Mouse (Mus musculus) intestine, embryonic 16.5 days (tissue): Measurements from ENCODE around the gene Rab19. TPM values are rescaled to one million over a fixed set of nuclear protein-coding genes. Genes with fewer than 3 reads are reported as not detected.
"Not testable (repeated sequence)": the region's sequence is repeated elsewhere in the genome, so short reads cannot be mapped to it uniquely, and the experiment has no call there.

ENCODE experiments used
- ATAC-seq: fragments of 200-750 bp; cut with Nextera tagmentation; 2 replicates; pipeline ENCODE4 v1.8.0; 2017; ENCODE audit warnings: moderate TSS enrichment, moderate library complexity
- H3K27ac ChIP-seq: fragments of 300-500 bp; sonication (generic); 2 replicates; pipeline ENCODE4 v1.5.1; 2014; ENCODE audit warnings: mild to moderate bottlenecking, low read length
- H3K27me3 ChIP-seq: fragments of 300-500 bp; sonication (generic); replicated peaks from 2 replicates; pipeline ENCODE4 v1.6.1; 2014; ENCODE audit warnings: low read length, control low read depth, mixed read lengths; ENCODE audit not compliant: control insufficient read depth, insufficient read depth
- H3K36me3 ChIP-seq: fragments of 300-500 bp; sonication (generic); 2 replicates; pipeline ENCODE4 v1.6.1; 2014; ENCODE audit warnings: low read length, control low read depth; ENCODE audit not compliant: control insufficient read depth, insufficient read depth
- H3K4me1 ChIP-seq: fragments of 300-500 bp; sonication (generic); 2 replicates; pipeline ENCODE4 v1.6.1; 2014; ENCODE audit warnings: low read length, control low read depth, mixed read lengths; ENCODE audit not compliant: control insufficient read depth, insufficient read depth
- H3K4me2 ChIP-seq: fragments of 300-500 bp; sonication (generic); 2 replicates; pipeline ENCODE4 v1.6.1; 2014; ENCODE audit warnings: low read depth, low read length, control low read depth
- H3K4me3 ChIP-seq: fragments of 300-500 bp; sonication (generic); 2 replicates; pipeline ENCODE4 v1.5.1; 2014; ENCODE audit warnings: mild to moderate bottlenecking, low read length
- H3K9ac ChIP-seq: fragments of 300-500 bp; sonication (generic); 2 replicates; pipeline ENCODE4 v1.6.1; 2014; ENCODE audit warnings: low read depth, low read length
- H3K9me3 ChIP-seq: fragments of 300-500 bp; sonication (generic); 2 replicates; pipeline ENCODE4 v1.6.1; 2016; ENCODE audit warnings: low read length, control low read depth; ENCODE audit not compliant: control insufficient read depth
- WGBS: fragments of 180-500 bp; shearing (Covaris S2); extraction: QIAGEN DNeasy Blood & Tissue Kit; methylation state at CpG from one replicate; pipeline ENCODE4 v1.1.7; 2014; 5-methylcytosine and 5-hydroxymethylcytosine counted together
- polyA plus RNA-seq: library from polyadenylated mRNA; unstranded; fragments of >200 nt; fragmentation: Nextera tagmentation; extraction: Ambion mirVana; gene quantifications from 2 replicates; pipeline ENCODE4 v1.2.1, GENCODE M21; 2015

Rab19 gene
- polyA plus RNA-seq, 1 experiment from 2014 or later = 7.7 TPM

DNA sequence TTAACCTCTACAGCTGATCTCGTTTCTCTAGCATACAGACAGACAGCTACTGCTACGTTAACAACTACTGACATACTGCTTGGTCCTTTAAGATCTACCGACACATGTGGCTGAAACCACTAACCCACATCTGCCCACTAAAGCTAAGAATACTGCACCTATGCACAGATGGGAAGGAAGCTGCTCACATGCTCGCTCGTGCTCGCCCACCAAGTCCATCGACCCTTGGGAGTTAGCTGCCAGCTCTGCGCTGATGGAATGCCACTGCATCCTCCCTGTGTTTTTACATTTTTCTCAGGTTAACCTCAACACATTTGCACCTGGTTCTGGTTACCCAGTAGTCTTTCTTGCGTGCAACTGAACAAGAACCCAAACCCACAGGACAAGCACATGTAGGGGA is 17.4 kb downstream of the Rab19 start:
- no peak for ATAC-seq
- WGBS = 93% methylated on average over 9 of the region's 9 CpGs

DNA sequence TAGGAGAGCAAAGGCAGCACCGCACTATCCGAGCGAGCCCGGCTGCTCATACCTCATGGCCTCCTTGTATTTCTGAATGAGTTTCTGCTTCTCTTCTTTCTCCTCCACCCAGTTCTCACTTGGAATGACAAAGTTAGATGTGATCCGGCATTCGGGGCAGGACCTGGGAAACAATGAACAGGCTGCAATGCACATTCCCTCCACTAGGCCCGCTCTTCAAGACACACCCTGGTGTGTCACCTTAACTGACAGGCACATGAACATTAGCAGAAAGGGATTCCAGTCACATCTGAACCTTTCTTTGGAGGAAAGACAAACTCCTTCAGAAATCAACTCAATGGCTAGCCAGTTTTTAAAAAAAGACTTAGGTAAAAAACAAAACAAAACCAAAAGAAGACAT is 19.4 kb downstream of the Rab19 start:
- H3K9me3 ChIP-seq = no peaks in the 10 kb centered on the region
- H3K9ac ChIP-seq = no peak overlapping the region
- no peak overlapping the region for H3K4me3 ChIP-seq
- no peak overlapping the region for H3K4me2 ChIP-seq
- 72% methylated on average over 7 of the region's 7 CpGs for WGBS
- no peak overlapping the region for H3K27ac ChIP-seq
- peaks cover 2% of the 10 kb centered on the region; the same call in 1 of the 2 replicates for H3K36me3 ChIP-seq
- no peak for ATAC-seq
- no peaks in the 10 kb centered on the region for H3K27me3 ChIP-seq
- no peaks in the 10 kb centered on the region for H3K4me1 ChIP-seq

More for the DNA sequence above, 17.4 kb downstream of the Rab19 start:
- no peak overlapping the region for H3K4me2 ChIP-seq
- H3K27ac ChIP-seq = no peak overlapping the region
- H3K4me3 ChIP-seq = no peak overlapping the region
- H3K4me1 ChIP-seq = no peaks in the 10 kb centered on the region
- 0 out of 2 replicates have a peak, but pooled peaks cover 2% of the 10 kb centered on the region for H3K36me3 ChIP-seq
- no peaks in the 10 kb centered on the region for H3K27me3 ChIP-seq
- no peak overlapping the region for H3K9ac ChIP-seq
- no peaks in the 10 kb centered on the region for H3K9me3 ChIP-seq

DNA sequence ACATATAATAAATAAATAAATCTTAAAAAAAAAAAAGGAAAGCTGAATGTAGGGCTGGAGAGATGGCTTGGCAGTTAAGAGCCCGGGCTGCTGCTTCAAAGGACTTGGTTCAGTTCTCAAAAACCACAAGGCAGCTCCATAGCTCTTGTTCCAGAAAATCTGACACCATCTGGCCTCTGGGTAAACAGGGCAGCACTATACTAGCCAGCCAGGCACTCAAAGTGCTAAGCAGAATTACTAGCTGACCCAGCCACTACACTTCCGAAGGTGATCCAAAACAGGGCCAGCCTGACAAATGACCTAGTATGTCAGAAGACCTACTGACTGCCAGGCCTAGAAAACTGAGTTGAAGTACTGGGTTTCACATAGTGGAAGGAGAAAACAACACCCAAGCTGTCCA is 22.2 kb downstream of the Rab19 start:
- ATAC-seq = no peak

DNA sequence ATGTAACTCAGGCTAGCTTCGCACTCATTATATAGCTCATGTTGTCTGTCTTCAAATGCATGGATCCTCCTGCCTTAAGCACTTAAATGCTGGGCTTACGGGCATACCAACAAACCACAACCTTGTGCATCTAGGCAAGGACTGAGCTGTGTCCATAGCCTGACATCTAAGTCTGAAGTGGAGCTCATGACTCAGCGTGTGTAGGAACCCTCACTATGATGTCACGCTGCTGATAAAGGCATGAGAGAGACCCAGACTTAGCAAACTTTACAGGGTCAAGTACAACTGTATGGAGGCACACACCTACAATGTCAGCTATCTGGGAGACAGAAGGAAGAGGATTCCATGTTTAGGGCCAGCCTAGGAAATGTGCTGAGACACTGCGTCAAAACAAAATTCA is 25.5 kb downstream of the Rab19 start:
- no peaks in the 10 kb centered on the region; the same call in 1 of the 2 replicates for H3K36me3 ChIP-seq
- WGBS = 89% methylated on average over 5 of the region's 5 CpGs
- H3K4me2 ChIP-seq = no peak overlapping the region
- no peaks in the 10 kb centered on the region for H3K9me3 ChIP-seq
- no peaks in the 10 kb centered on the region for H3K4me1 ChIP-seq
- H3K27ac ChIP-seq = no peak overlapping the region
- ATAC-seq = no peak
- H3K9ac ChIP-seq = no peak overlapping the region
- no peaks in the 10 kb centered on the region for H3K27me3 ChIP-seq
- H3K4me3 ChIP-seq = no peak overlapping the region

More for the DNA sequence above, 22.2 kb downstream of the Rab19 start:
- H3K4me2 ChIP-seq = no peak overlapping the region
- H3K27me3 ChIP-seq = no peaks in the 10 kb centered on the region
- WGBS = 65% methylated on average over 2 of the region's 2 CpGs
- no peak overlapping the region for H3K9ac ChIP-seq
- no peaks in the 10 kb centered on the region for H3K9me3 ChIP-seq
- no peak overlapping the region for H3K27ac ChIP-seq
- no peak overlapping the region for H3K4me3 ChIP-seq
- no peaks in the 10 kb centered on the region for H3K4me1 ChIP-seq
- peaks cover 2% of the 10 kb centered on the region; the same call in 1 of the 2 replicates for H3K36me3 ChIP-seq

DNA sequence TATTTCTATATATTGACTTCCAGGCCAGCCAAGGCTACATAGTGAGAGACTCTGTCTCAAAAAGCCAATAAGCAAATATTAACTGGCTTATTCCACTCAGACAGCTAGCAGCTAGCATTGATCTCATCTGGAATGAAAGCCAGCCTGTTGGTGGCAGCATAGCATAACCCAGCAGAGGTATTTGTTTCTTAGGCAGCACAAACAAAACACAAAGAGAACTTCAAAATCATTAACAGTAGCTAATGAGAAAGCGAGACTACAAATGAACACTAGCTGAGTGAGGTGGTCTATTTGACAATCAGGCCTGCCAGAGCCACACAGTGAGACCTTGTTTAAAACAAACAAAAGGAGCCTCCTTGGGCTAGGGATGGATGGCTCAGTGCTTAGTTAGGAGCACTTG is 33.1 kb downstream of the Rab19 start:
- no peaks in the 10 kb centered on the region for H3K9me3 ChIP-seq
- no peak overlapping the region for H3K27ac ChIP-seq
- no peaks in the 10 kb centered on the region; the same call in 1 of the 2 replicates for H3K27me3 ChIP-seq
- no peaks in the 10 kb centered on the region for H3K4me1 ChIP-seq
- ATAC-seq = no peak
- H3K9ac ChIP-seq = no peak overlapping the region
- H3K4me3 ChIP-seq = no peak overlapping the region
- no peak overlapping the region for H3K4me2 ChIP-seq
- no peaks in the 10 kb centered on the region for H3K36me3 ChIP-seq
- WGBS = 90% methylated on average over 1 of the region's 1 CpGs

DNA sequence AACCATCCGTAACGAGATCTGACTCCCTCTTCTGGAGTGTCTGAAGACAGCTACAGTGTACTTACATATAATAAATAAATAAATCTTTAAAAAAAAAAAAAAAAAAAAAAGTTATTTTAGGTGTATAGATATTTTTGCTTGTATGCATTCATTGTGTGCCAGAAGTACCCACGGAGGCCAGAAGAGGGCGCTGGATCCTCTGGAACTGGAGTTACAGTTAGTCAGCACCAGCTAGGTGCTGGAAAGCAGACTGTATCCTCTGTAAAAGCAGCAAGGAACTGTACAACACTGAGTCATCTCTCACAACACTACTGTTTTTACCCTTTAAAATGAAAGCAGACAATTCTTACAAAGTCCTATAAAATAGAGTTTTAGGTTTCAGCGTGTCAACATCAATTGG is 34.8 kb downstream of the Rab19 start:
- ATAC-seq = no peak
- Histone ChIP-seq H3K36me3 (no peaks in the 10 kb centered on the region), H3K9ac (no peak overlapping the region), H3K9me3 (no peaks in the 10 kb centered on the region), H3K4me3 (no peak overlapping the region), H3K4me1 (no peaks in the 10 kb centered on the region), H3K4me2 (no peak overlapping the region), H3K27me3 (no peaks in the 10 kb centered on the region; the same call in 1 of the 2 replicates), H3K27ac (no peak overlapping the region)
- 58% methylated on average over 3 of the region's 5 CpGs for WGBS

DNA sequence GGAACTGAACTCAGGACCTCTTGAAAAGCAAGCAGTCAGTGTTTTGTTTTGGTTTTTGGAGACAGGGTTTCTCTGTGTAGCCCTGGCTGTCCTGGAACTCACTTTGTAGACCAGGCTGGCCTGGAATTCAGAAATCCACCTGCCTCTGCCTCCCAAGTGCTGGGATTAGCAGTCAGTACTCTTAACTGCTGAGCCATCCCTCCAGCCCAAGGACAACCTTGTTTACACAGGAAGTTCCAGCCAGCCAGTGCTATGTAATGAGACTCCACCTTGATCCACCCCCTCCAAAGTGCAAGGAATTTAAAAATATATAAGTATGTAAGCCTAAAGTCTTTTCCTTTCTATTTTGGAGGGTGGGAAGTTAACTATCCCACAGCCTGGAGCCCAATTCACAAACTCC is 35.7 kb downstream of the Rab19 start:
- H3K4me1 ChIP-seq, H3K9ac ChIP-seq, H3K4me3 ChIP-seq, H3K27me3 ChIP-seq, H3K4me2 ChIP-seq, H3K27ac ChIP-seq, H3K36me3 ChIP-seq, ATAC-seq, H3K9me3 ChIP-seq: not testable (repeated sequence)

DNA sequence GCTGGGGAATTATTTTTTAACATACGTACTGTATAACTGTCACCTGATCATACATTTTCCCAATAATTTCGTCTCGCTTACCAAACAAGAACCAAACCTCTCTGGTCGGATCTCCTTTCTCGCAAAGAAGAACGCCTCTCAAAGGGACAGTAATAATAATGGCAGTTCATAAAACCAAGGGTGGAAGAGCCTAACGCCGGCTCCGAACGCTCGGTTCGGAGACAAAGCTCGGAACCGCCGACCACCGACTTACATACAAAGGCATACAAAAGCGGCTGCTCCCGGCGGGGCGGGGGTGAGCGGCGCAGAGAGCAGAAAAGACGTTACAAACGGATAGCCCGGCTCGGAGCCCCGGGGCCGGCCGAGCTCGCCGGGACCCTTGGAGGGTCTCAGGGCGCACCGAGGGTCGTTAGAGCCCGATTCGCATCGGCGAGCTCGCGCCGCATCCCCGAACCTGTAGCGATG is 38.4 kb downstream of the Rab19 start:
- peak; percentile 24; the same call in 1 of the 2 replicates for ATAC-seq
- H3K4me1 ChIP-seq = no peaks in the 10 kb centered on the region
- no peaks in the 10 kb centered on the region for H3K9me3 ChIP-seq
- H3K27ac ChIP-seq = peak overlapping the region; percentile 92
- H3K9ac ChIP-seq = peak overlapping the region; percentile 90
- H3K4me3 ChIP-seq = peak overlapping the region; percentile 100
- peak overlapping the region; percentile 71 for H3K4me2 ChIP-seq
- H3K27me3 ChIP-seq = no peaks in the 10 kb centered on the region; the same call in 1 of the 2 replicates
- H3K36me3 ChIP-seq = no peaks in the 10 kb centered on the region
- under 1% methylated on average over 43 of the region's 43 CpGs for WGBS

DNA sequence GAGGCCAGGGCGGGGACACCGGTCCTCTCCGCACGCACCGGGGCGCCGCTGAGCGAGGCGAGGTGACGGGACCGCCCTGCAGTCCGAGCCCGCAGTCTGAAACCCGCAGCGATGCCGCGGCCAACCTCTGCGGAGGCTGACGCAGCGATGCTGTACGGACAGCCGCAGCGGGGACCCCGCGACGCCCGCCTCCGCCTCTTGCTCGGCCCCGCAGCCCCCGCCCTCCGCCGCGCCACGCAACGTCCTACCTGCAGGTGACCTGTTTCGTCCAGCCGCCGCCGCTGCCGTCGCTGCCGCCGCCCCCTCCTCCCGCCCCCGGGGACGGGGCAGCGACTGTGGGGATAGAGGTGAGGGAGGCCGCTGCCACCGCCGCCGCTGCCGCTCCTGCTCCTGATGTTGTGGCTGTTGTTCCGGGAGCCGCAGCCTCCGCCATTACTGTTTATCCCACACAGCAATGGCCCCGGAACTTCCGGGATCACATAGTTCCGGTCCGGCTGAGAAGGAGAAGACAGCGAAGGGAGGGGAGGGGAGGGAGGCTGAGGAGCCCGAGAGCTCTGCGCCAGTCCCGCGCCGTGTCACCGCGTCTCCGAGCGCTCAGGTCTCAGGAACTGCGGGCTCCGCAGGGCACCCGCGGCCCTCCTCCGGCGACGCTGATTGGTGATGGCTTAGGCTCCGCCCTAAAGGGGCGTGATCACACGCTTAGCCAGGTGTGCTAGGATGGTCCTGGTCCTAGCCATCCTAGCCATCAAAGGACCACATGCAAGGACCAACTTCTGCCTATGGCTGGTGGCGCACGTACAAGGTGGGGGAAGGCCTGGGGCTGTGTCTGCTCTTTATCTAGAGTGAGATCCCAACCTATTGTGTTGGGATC is 39.1 kb downstream of the Rab19 start, which contains the start of gene Mkrn1:
Mkrn1 (minus strand) TSS at position 612 of the 871 bp plus-strand sequence.
- Histone ChIP-seq H3K4me3 (peak within 1 kb of the TSS; percentile 100), H3K36me3 (no peaks in the 10 kb centered on the region), H3K4me2 (peak within 1 kb of the TSS; percentile 71), H3K4me1 (no peaks in the 10 kb centered on the region), H3K9ac (peak within 1 kb of the TSS; percentile 90), H3K9me3 (no peaks in the 10 kb centered on the region), H3K27ac (peak within 1 kb of the TSS; percentile 92), H3K27me3 (no peaks in the 10 kb centered on the region; the same call in 1 of the 2 replicates)
- WGBS = under 1% methylated on average over 78 of the region's 82 CpGs
- ATAC-seq = peak; percentile 93
